Mouse (Mus musculus): ENCODE data around the gene Trem2.
A peak's percentile ranks its signal among the peaks of the same experiment; 100 is the strongest.

GRCm38 (mm10) chr17:48359616-48360015 lies 13.4 kb downstream of the Trem2 start, which contains the start of gene Treml1:
- TF ChIP-seq CEBPB (IDR thresholded peaks at IDR 0.05; ENCODE audit: insufficient read depth, poor library complexity, severe bottlenecking), result no peak
- TF ChIP-seq POLR2A (IDR thresholded peaks at IDR 0.05; ENCODE audit: insufficient read length, low read depth), result no peak
- TF ChIP-seq USF1 (IDR thresholded peaks at IDR 0.05; ENCODE audit: low read depth), result peak; percentile 32
- no peak for TF ChIP-seq MAX (IDR thresholded peaks at IDR 0.05; ENCODE audit: low read depth)
- TF ChIP-seq REST (IDR thresholded peaks at IDR 0.05; ENCODE audit: insufficient read depth, insufficient read length), result no peak

All from myocyte (in vitro differentiated cells).